Mouse (Mus musculus): ENCODE results near the gene Ctdsp2. TPM values are rescaled to one million over a fixed set of nuclear protein-coding genes. Genes with fewer than 3 reads are reported as not detected.

The Ctdsp2 gene
- polyA plus RNA-seq, 1 experiment from 2014 or later = 34.3 TPM

GRCm38 (mm10) chr10:127040569-127041214 lies 62.2 kb downstream of the Ctdsp2 start:
- no peak for DNase-seq (ENCODE audit: low spot score)

DNA sequence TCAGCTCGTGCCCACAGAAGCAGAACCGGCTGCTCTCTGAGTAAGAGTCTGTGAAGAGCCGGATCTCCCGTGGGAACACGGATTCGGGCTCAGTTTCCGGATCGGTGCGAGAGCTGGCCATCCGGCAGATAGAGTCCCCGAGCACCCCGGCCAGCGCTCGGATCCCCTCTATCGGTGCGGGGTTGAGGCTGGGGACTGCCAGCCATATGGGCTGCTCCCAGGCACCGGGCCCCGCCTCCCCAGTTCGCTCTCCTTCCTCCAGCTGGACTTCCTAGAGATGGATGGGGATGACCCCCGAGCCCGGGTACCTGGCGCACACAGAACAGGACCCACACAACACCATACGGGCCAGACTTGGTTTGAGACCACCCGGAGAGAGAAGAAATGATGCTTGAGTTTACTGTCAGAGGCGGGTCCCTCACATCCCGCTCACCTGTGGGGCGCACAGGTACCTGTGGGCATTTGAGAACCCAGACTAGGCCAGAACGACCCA lies 62.8 kb downstream of the Ctdsp2 start, which contains the start of the genes Mettl1 and Eef1akmt3:
TSS of gene Mettl1 (plus strand) at position 141 of the 493 bp plus-strand sequence.
TSS of gene Eef1akmt3 (minus strand) at position 240 of the 493 bp plus-strand sequence.
- no peak for DNase-seq (ENCODE audit: low spot score)

GRCm38 (mm10) chr10:127041774-127042338 lies 63.3 kb downstream of the Ctdsp2 start:
- peak; percentile 86 for DNase-seq (ENCODE audit: low spot score)

- DNase-seq (ENCODE audit: low spot score) = no peak
Measured at GRCm38 (mm10) chr10:127042468-127043115, 64.1 kb downstream of the Ctdsp2 start.

DNA sequence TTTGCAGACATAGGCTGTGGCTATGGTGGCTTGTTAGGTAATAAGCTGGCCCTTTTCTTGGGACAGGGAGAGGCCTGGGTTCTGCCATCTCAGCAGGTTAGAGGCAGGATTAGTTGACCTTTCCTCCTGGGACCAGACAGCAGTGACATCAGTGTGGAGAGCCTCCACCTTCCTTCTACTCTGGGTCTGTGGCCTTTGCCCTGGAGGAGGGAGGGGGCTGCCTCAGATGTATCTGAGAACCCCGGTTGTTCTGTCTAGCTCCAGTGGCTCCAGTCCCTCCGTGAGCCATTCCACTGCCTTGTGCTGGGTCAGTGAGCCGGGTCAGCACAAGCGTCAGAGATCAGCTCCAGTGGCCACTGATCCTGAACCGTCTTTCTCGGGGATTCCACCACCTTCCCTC lies 64.7 kb downstream of the Ctdsp2 start:
- no peak for DNase-seq (ENCODE audit: low spot score)

DNA sequence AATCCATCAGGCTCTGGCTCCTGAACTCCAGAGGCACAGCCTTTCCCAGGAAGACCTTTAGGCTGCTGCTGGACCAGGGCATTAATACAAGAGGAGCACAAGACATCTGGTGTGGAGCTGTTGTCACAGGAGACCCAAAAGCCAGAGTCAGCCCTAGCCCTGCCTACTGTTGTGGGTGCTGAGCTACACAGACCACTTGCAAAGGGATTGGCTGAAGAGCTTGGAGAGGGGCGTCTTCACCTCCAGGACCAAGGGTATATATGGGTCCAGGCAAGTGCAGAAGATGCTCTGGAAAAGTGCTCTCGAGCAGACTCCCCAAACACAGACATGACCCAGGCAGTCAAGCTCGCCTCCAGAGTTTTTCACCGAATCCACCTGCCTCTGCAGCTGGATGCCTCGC lies 69.4 kb downstream of the Ctdsp2 start, which contains the start of gene Cyp27b1:
TSS of gene Cyp27b1 (plus strand) at position 297 of the 400 bp plus-strand sequence.
- DNase-seq (ENCODE audit: low spot score) = no peak

GRCm38 (mm10) chr10:127048608-127049394 lies 70.3 kb downstream of the Ctdsp2 start:
- DNase-seq (ENCODE audit: low spot score) = no peak

MicroRNAs within 50 kb of the gene (microRNA counts, 519-probe panel; counts per million panel counts)
- microRNA mmu-miR-26a (2,879 counts per million, percentile 73 among the panel's probes with 10 or more counts), microRNA mmu-miR-546 (473 counts per million, percentile 71 among the panel's probes with 10 or more counts)

Small RNA genes within 50 kb of the gene (microRNA-seq; reads per million reads assigned to microRNA genes)
- gene Mir26a-2 (ENCODE audit: borderline number of aligned reads) (97.8 reads per million, percentile 45 among the genes with 10 or more reads in this experiment), gene Mir546 (ENCODE audit: borderline number of aligned reads) (not detected)

Other genes starting within 250 kb of the Ctdsp2 start
- 15.8 and 17.5 TPM in 2 replicates for gene Atp23, start 77.4 kb upstream of the Ctdsp2 start, polyA plus RNA-seq (2015; fragmentation: Nextera tagmentation; extraction: Ambion mirVana)
- 0.98 and 1.0 TPM in 2 replicates for gene Avil, start 22.0 kb downstream of the Ctdsp2 start, polyA plus RNA-seq (2015; fragmentation: Nextera tagmentation; extraction: Ambion mirVana)
- 74.9 and 75.8 TPM in 2 replicates for gene Tsfm, start 52.1 kb downstream of the Ctdsp2 start, polyA plus RNA-seq (2015; fragmentation: Nextera tagmentation; extraction: Ambion mirVana)
- gene Mettl1, start 62.7 kb downstream of the Ctdsp2 start, polyA plus RNA-seq (2015; fragmentation: Nextera tagmentation; extraction: Ambion mirVana) = 24.7 and 25.5 TPM in 2 replicates
- gene Eef1akmt3, start 62.8 kb downstream of the Ctdsp2 start, polyA plus RNA-seq (2015; fragmentation: Nextera tagmentation; extraction: Ambion mirVana) = 0.08 TPM in 1 of 2 replicates, not detected in the other
- 0.05 and 0.09 TPM in 2 replicates for gene Cyp27b1, start 69.5 kb downstream of the Ctdsp2 start, polyA plus RNA-seq (2015; fragmentation: Nextera tagmentation; extraction: Ambion mirVana)
- gene March9, start 81.5 kb downstream of the Ctdsp2 start, polyA plus RNA-seq (2015; fragmentation: Nextera tagmentation; extraction: Ambion mirVana) = 0.30 and 0.52 TPM in 2 replicates
- 889 and 1,028 TPM in 2 replicates for gene Cdk4, start 84.8 kb downstream of the Ctdsp2 start, polyA plus RNA-seq (2015; fragmentation: Nextera tagmentation; extraction: Ambion mirVana)
- gene Tspan31, start 91.5 kb downstream of the Ctdsp2 start, polyA plus RNA-seq (2015; fragmentation: Nextera tagmentation; extraction: Ambion mirVana) = 49.9 and 60.5 TPM in 2 replicates
- gene Agap2, start 96.6 kb downstream of the Ctdsp2 start, polyA plus RNA-seq (2015; fragmentation: Nextera tagmentation; extraction: Ambion mirVana) = 12.3 and 13.5 TPM in 2 replicates
- 90.9 and 95.4 TPM in 2 replicates for gene Os9, start 142.4 kb downstream of the Ctdsp2 start, polyA plus RNA-seq (2015; fragmentation: Nextera tagmentation; extraction: Ambion mirVana)
- gene B4galnt1, start 186.5 kb downstream of the Ctdsp2 start, polyA plus RNA-seq (2015; fragmentation: Nextera tagmentation; extraction: Ambion mirVana) = 39.2 and 48.6 TPM in 2 replicates
- gene Slc26a10, start 201.9 kb downstream of the Ctdsp2 start, polyA plus RNA-seq (2015; fragmentation: Nextera tagmentation; extraction: Ambion mirVana) = 1.6 and 2.6 TPM in 2 replicates
- gene Arhgef25, start 211.4 kb downstream of the Ctdsp2 start, polyA plus RNA-seq (2015; fragmentation: Nextera tagmentation; extraction: Ambion mirVana) = 3.7 and 4.5 TPM in 2 replicates
- 42.7 and 47.3 TPM in 2 replicates for gene Dtx3, start 217.0 kb downstream of the Ctdsp2 start, polyA plus RNA-seq (2015; fragmentation: Nextera tagmentation; extraction: Ambion mirVana)
- 24.1 and 24.4 TPM in 2 replicates for gene Pip4k2c, start 232.9 kb downstream of the Ctdsp2 start, polyA plus RNA-seq (2015; fragmentation: Nextera tagmentation; extraction: Ambion mirVana)

Measured in thymus, postnatal 0 days (tissue).